Mouse (Mus musculus): ENCODE measurements around the gene Ttc8.
A peak's percentile ranks its signal among the peaks of the same experiment; 100 is the strongest.
"Not testable (repeated sequence)": the region's sequence is repeated elsewhere in the genome, so short reads cannot be mapped to it uniquely, and the experiment has no call there.

Gene Ttc8

GRCm38 (mm10) chr12:98920194-98920991, at the start of gene Ttc8:
Ttc8 (plus strand) TSS chr12:98920574.
- peak; percentile 79 for DNase-seq (ENCODE audit: low read depth, low spot score)

- no peak for DNase-seq (ENCODE audit: low read depth, low spot score)
Measured at GRCm38 (mm10) chr12:98872836-98873235, 47.5 kb upstream of the Ttc8 start.

GRCm38 (mm10) chr12:98875216-98875615, 45.2 kb upstream of the Ttc8 start:
- DNase-seq (ENCODE audit: low read depth, low spot score) = no peak

- no peak for DNase-seq (ENCODE audit: low read depth, low spot score)
Measured at GRCm38 (mm10) chr12:98878693-98879092, 41.7 kb upstream of the Ttc8 start.

- DNase-seq (ENCODE audit: low read depth, low spot score) = no peak
Measured at GRCm38 (mm10) chr12:98881796-98882195, 38.6 kb upstream of the Ttc8 start.

- peak; percentile 13 for DNase-seq (ENCODE audit: low read depth, low spot score)
Measured at GRCm38 (mm10) chr12:98884515-98884914, 35.9 kb upstream of the Ttc8 start.

- DNase-seq (ENCODE audit: low read depth, low spot score) = no peak
Measured at GRCm38 (mm10) chr12:98896761-98897160, 23.6 kb upstream of the Ttc8 start.

GRCm38 (mm10) chr12:98899676-98900075, 20.7 kb upstream of the Ttc8 start:
- DNase-seq (ENCODE audit: low read depth, low spot score) = no peak

GRCm38 (mm10) chr12:98900341-98900880, 20.0 kb upstream of the Ttc8 start:
- peak; percentile 25 for DNase-seq (ENCODE audit: low read depth, low spot score)

GRCm38 (mm10) chr12:98900881-98901801, 19.2 kb upstream of the Ttc8 start, which contains the start of gene Eml5:
Eml5 (minus strand) TSS chr12:98901484.
- DNase-seq (ENCODE audit: low read depth, low spot score) = peak; percentile 86

- DNase-seq (ENCODE audit: low read depth, low spot score) = no peak
Measured at GRCm38 (mm10) chr12:98905466-98905865, 14.9 kb upstream of the Ttc8 start.

GRCm38 (mm10) chr12:98910096-98910495, 10.3 kb upstream of the Ttc8 start:
- DNase-seq (ENCODE audit: low read depth, low spot score) = no peak

- peak; percentile 30 for DNase-seq (ENCODE audit: low read depth, low spot score)
Measured at GRCm38 (mm10) chr12:98931174-98931573, 10.8 kb downstream of the Ttc8 start.

- peak; percentile 75 for DNase-seq (ENCODE audit: low read depth, low spot score)
Measured at GRCm38 (mm10) chr12:98932441-98932840, 12.1 kb downstream of the Ttc8 start.

GRCm38 (mm10) chr12:98932856-98933255, 12.5 kb downstream of the Ttc8 start:
- DNase-seq (ENCODE audit: low read depth, low spot score) = no peak

GRCm38 (mm10) chr12:98951295-98951694, 30.9 kb downstream of the Ttc8 start:
- DNase-seq (ENCODE audit: low read depth, low spot score) = not testable (repeated sequence)

GRCm38 (mm10) chr12:98956951-98957350, 36.6 kb downstream of the Ttc8 start:
- no peak for DNase-seq (ENCODE audit: low read depth, low spot score)

GRCm38 (mm10) chr12:98957455-98957854, 37.1 kb downstream of the Ttc8 start:
- DNase-seq (ENCODE audit: low read depth, low spot score) = no peak

- no peak for DNase-seq (ENCODE audit: low read depth, low spot score)
Measured at GRCm38 (mm10) chr12:98961008-98961407, 40.6 kb downstream of the Ttc8 start.

GRCm38 (mm10) chr12:98961415-98961814, 41.0 kb downstream of the Ttc8 start:
- DNase-seq (ENCODE audit: low read depth, low spot score) = no peak

- DNase-seq (ENCODE audit: low read depth, low spot score) = no peak
Measured at GRCm38 (mm10) chr12:98965441-98966135, 45.2 kb downstream of the Ttc8 start.

Data from retina, postnatal 7 days (tissue).